Mouse (Mus musculus) hindbrain, embryonic 10.5 days (tissue): ENCODE data around the gene Cbfa2t3. TPM values are rescaled to one million over a fixed set of nuclear protein-coding genes. Genes with fewer than 3 reads are reported as not detected.

Experiments
- polyA plus RNA-seq: library from polyadenylated mRNA; unstranded; fragments of >200 nt; fragmentation: Nextera tagmentation; extraction: Ambion mirVana; gene quantifications from 2 replicates; pipeline ENCODE4 v1.2.1, GENCODE M21; 2016

Cbfa2t3 gene
- polyA plus RNA-seq, 1 experiment from 2014 or later = 5.4 TPM

Other genes with a start within 250 kb of the Cbfa2t3 start
- 0.16 TPM in 1 of 2 replicates, not detected in the other for gene Snai3, start 238.4 kb downstream of the Cbfa2t3 start, polyA plus RNA-seq
- gene Rnf166, start 223.0 kb downstream of the Cbfa2t3 start, polyA plus RNA-seq = 31.8 and 33.6 TPM in 2 replicates
- gene Ctu2, start 223.0 kb downstream of the Cbfa2t3 start, polyA plus RNA-seq = 74.1 and 74.7 TPM in 2 replicates
- 6.5 and 9.2 TPM in 2 replicates for gene Piezo1, start 147.8 kb downstream of the Cbfa2t3 start, polyA plus RNA-seq
- 56.0 and 64.3 TPM in 2 replicates for gene Cdt1, start 131.1 kb downstream of the Cbfa2t3 start, polyA plus RNA-seq
- gene Aprt, start 122.2 kb downstream of the Cbfa2t3 start, polyA plus RNA-seq = 237 and 268 TPM in 2 replicates
- 7.1 and 7.2 TPM in 2 replicates for gene Galns, start 87.6 kb downstream of the Cbfa2t3 start, polyA plus RNA-seq
- gene Trappc2l, start 87.5 kb downstream of the Cbfa2t3 start, polyA plus RNA-seq = 53.3 and 68.5 TPM in 2 replicates
- not detected in 2 replicates for gene Pabpn1l, start 76.4 kb downstream of the Cbfa2t3 start, polyA plus RNA-seq
- gene Acsf3, start 76.4 kb upstream of the Cbfa2t3 start, polyA plus RNA-seq = 16.5 and 18.0 TPM in 2 replicates
- 0.80 and 1.2 TPM in 2 replicates for gene Cdh15, start 148.9 kb upstream of the Cbfa2t3 start, polyA plus RNA-seq